Mouse (Mus musculus): ENCODE results near the gene Vsig8.

DNA sequence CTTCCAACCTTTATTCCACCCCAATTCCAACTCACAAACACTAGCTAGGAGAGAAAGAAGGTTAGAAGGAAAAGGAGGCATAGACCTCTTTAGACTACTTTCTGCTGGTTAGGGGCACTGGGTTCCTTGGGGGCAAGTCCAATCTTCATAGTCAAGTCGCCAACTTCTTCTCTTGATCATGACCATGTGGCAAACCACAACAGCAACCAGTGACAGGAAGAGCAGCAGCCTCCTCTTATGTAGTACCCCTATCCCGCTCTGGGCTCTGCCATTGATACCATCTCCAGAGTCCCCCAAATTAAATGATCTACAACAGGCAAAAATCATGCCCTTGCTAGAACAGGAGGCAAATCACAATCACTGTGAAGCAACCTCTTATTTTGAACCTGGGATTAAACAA lies 38.2 kb downstream of the Vsig8 start:
- TF ChIP-seq CTCF (IDR thresholded peaks at IDR 0.05; ENCODE audit: borderline replicate concordance, extremely low read depth, insufficient read depth, insufficient read length) = no peak
- no peak for TF ChIP-seq POLR2A (IDR thresholded peaks at IDR 0.05; ENCODE audit: borderline replicate concordance, extremely low read depth, insufficient read depth, insufficient read length, poor library complexity, severe bottlenecking)
